Mouse (Mus musculus): ENCODE data around the gene Gm30737. TPM values are rescaled to one million over a fixed set of nuclear protein-coding genes. Genes with fewer than 3 reads are reported as not detected.
"Not testable (repeated sequence)": the region's sequence is repeated elsewhere in the genome, so short reads cannot be mapped to it uniquely, and the experiment has no call there.

Gm30737 gene
- not detected in 2 replicates for polyA plus RNA-seq (2014; fragmentation: Nextera tagmentation; extraction: Ambion mirVana)

- H3K4me2 ChIP-seq (replicated peaks; ENCODE audit: low read depth, low read length); H3K4me1 ChIP-seq (replicated peaks; ENCODE audit: control insufficient read depth, insufficient read depth, low read length); H3K27ac ChIP-seq (ENCODE audit: low read depth, low read length); DNase-seq (ENCODE audit: low spot score); H3K4me3 ChIP-seq (ENCODE audit: low read depth, low read length); ATAC-seq (ENCODE audit: low FRiP score); H3K9ac ChIP-seq (ENCODE audit: low read depth, low read length); H3K27me3 ChIP-seq (ENCODE audit: control insufficient read depth, insufficient read depth, low read length); H3K9me3 ChIP-seq (ENCODE audit: control insufficient read depth, low read length); H3K36me3 ChIP-seq (ENCODE audit: control insufficient read depth, insufficient read depth, low read length): not testable (repeated sequence)
- WGBS: no CpG with 5 or more reads among the region's 7 CpGs
These were observed at the start of gene Gm30737 for GRCm38 (mm10) chrY:14400410-14400809. TSS of gene Gm30737 (plus strand) at chrY:14400710.
